Mouse (Mus musculus) spleen, postnatal 4 days (tissue): ENCODE measurements at regions not wholly inside any gene's neighbourhood (a gene's known extent, or its start where the extent isn't known, plus 50 kb on each side); places are given as distances from the start of the nearest gene placed in this dataset.

Source experiments
- DNase-seq, 2 experiments: peaks; one replicate each; pipeline ENCODE4 v3.0.0; 2022; ENCODE audit warnings: low spot score in 2 of 2

GRCm38 (mm10) chr3:19458386-19458785 is 170.1 kb downstream of the 1700064H15Rik start:
- DNase-seq, result no peak

- DNase-seq, result no peak
Observed at GRCm38 (mm10) chr3:19457431-19457830, 171.0 kb downstream of the 1700064H15Rik start.

GRCm38 (mm10) chr3:19455838-19456448 is 172.5 kb downstream of the 1700064H15Rik start:
- no peak for DNase-seq

GRCm38 (mm10) chr3:19451022-19451421 is 177.5 kb downstream of the 1700064H15Rik start:
- DNase-seq, result peak in 1 of 2 experiments; percentile 61

GRCm38 (mm10) chr3:19448931-19449330 is 179.5 kb downstream of the 1700064H15Rik start:
- DNase-seq, result no peak

DNA sequence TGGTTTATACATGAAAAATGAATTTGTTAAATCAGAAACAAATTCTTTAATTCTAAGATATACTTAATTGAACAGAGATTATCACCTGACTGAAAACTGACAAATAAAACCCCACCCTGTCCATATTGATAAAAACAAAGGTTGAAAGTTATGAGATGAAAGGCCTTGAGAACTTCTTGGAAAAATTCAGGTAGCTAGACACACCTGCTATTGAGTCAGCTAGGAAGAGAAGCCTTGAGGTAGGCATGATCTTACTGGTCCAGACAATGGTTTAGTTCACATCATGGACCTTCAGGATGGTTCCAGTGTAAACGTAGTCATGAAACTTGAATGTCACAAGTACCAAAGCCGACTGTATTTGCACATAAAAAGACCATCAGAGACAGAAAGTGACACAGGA is 180.3 kb downstream of the 1700064H15Rik start:
- DNase-seq, result no peak

- DNase-seq, result no peak
Observed at GRCm38 (mm10) chr3:19447733-19448132, 180.7 kb downstream of the 1700064H15Rik start.

DNA sequence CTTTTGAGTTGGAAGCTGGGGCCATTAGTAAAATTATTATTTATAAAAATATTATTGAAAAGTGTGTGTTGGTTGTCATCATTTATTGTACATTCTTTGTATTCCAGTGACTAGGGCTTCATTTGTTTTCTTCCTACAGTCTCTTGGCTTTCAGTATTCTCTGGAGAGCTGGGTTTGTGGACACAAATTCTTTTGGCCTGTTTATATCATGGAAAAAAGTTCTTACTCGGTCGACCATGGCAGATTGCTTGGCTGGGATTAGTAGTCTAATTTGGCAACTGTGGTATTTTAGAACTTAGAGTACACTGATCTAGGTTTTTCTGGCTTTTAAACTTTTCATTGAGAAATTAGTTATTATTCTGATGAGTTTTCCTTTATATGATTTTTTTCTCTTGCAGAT is 183.6 kb downstream of the 1700064H15Rik start:
- DNase-seq, result no peak

DNA sequence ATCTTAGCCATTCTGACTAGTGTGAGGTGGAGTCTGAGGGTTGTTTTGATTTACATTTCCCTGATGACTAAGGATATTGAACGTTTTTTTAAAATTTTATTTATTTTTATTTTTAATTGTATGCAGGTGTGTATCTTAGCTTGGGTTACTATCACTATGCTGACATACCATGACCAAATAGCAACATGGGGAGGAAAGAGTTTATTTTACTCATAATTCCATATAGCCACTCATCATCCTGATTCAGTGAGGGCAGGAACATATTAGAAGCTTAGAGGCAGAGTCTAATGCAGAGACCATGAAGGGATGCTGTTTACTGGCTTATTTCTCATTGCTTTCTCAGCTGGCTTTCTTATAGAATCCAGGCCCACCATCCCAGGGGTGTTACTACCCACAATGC is 186.7 kb downstream of the 1700064H15Rik start:
- DNase-seq, result no peak

DNA sequence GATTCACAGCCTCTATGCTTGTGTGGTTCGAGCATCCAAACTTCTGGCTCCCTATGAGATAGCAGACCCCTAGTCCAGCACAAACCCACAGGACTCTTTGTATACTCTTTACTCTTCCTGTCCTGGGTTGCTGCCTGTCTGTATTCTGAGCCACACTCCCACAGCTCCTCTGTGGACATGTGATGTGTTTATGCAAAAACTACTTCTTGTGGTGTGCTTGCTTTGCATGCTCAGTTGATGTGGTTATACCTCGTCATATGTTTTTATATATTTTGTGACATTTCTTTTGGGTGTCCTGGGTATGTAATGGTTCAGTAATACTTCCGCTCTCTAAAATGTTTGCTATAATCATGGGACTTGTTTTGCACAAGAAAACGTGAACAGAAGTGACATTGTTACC is 198.3 kb downstream of the 1700064H15Rik start:
- peak in 1 of 2 experiments; percentile 30 for DNase-seq

- no peak for DNase-seq
Observed at GRCm38 (mm10) chr3:19429422-19430076, 198.9 kb downstream of the 1700064H15Rik start.

GRCm38 (mm10) chr3:19429010-19429409 is 199.5 kb downstream of the 1700064H15Rik start:
- DNase-seq, result no peak

- no peak for DNase-seq
Observed at GRCm38 (mm10) chr3:19426130-19426556, 202.3 kb downstream of the 1700064H15Rik start.

DNA sequence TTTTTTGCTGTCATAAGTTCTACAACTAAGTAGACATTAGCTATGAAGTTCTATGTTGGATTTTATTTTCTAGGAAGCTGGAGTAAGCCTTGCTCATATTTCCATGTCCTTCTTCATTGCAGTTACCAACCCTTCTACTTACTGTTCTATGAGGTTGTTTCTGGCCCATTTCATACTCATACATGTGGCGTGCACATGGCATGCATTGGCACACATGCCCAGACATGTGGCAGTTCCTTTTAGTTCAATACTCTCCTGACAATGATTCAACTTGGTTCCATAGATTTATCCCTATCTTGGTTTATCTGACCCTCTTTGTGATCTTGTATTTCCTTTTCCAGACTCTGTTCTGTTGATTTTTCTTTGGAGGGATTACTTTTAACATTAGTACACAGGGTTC is 203.2 kb downstream of the 1700064H15Rik start:
- DNase-seq, result no peak

DNA sequence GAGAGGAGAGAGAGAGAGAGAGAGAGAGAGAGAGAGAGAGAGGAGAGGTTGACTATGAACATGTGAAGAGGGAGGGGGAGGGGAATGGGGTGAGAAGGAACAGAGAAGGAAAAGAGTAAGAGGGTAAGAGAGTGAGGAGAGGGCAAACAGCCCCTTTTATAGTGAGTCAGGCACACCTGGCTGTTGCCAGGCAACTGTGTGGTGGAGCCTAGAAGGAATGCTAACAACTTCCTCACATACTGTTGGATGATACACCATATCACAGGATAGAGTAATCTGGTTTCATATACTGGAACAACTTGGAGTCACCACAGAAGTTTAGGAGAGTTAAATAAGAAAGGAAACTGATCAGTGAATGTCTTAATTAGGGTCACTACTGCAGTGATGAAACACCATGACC is 204.1 kb downstream of the 1700064H15Rik start:
- no peak for DNase-seq

GRCm38 (mm10) chr3:19421430-19421944 is 207.0 kb downstream of the 1700064H15Rik start:
- no peak for DNase-seq

DNA sequence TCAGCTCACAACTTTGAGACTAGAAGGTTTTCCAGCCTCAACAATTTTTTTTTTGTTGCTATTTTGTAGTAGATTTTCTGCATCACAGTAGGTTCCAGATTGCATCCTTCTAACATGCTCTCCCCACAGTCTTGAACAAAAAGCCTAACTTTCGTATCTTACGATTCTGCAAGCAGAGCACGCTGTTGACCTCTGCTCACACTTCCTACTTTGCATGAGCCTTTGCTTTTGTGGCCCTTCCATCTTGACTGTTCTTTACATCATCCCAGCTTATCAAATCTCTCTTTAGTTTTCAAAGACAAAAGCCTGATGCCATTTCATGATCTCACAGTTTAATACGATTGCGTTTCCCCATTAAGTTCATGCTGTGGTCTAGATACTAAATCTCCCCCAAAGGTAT is 207.6 kb downstream of the 1700064H15Rik start:
- DNase-seq, result no peak

- DNase-seq, result no peak
Observed at GRCm38 (mm10) chr3:19410938-19411515, 217.4 kb downstream of the 1700064H15Rik start.

DNA sequence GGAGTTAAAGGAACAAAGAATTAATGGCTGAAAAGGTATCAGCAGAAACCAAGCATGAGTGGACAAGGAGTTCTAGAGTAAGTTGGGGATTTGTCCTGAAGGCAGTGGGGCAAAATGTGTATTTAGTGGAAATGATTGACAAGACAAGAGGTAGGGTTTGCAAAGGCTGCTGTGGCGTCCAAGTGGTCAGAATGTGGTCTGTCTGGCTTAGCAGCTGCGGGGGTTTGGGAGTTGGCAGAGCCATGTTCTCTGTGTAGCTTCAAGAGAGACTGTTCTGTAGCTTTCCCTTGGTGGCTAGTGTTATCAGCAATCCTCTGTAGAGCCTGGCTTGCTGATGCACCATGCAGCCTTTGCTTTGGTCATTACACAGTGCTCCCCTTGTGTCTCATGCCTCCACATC is 220.2 kb downstream of the 1700064H15Rik start:
- DNase-seq, result no peak

GRCm38 (mm10) chr3:19407591-19408090 is 220.8 kb downstream of the 1700064H15Rik start:
- DNase-seq, result no peak

- no peak for DNase-seq
Observed at GRCm38 (mm10) chr3:19406351-19407151, 221.9 kb downstream of the 1700064H15Rik start.

DNA sequence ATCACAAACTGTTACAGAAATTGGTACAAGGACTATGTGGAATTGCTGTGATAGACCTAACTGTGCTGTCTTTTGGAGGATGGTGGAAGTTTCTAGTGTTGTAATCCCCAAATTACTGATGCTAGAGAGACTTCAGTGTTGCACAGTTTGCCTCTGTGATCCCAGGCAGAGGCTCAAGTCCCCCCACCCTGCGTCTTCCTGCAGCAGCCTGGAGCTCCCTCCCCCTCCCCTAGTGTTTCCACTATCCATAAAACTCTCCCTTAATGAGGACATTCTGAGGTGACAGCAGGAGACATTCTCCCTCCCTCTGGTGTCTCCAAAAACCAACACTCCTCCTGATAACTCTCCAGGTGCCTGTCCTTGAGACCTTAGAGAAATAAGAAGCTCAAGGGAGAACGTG is 242.8 kb downstream of the 1700064H15Rik start:
- DNase-seq, result no peak
